ENCODE assay signal across 9 mouse cellular contexts in the genomic region with DNA sequence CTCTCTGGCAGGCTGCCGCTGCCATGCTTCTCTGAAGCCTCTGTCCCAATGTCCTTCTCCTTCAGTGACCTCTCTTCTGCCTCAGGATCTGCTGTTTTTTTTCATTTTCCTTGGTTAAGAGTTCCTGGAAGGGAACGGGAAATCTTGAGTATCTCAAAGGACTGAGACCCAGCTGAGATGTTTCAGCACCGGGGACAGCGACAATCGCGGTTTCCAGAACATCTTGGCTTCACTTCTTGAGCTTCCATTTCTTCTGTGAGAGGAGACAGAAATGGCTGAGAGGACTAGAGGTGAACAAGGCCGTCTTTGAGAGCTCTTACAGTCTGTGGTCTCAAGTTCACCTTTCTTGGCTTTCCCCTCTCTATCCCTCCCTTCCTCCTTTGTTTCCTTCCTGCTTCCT.
DNase-seq lines count a peak whose midpoint lies in the region; ATAC-seq and TF ChIP-seq lines count a peak whose summit lies in the region.
"Had no signal": no experiment of that assay in that cellular context is flagged by ENCODE, and none has a peak within 500 bp of the region (broad histone marks: within the 10 kb centered on the region; RNA-seq: fewer than 3 reads in every experiment).

No protein-coding gene starts in this region.

- H3K9ac ChIP-seq in kidney, embryonic 14.5 days (ENCODE audit: low read depth, low read length) = no peak overlapping the region
- H3K9ac ChIP-seq: liver, embryonic 13.5 days had no signal

- DNase-seq in kidney, adult 2 months = peak; percentile 41
- DNase-seq in R1 (ENCODE audit: low read depth, low spot score) = peak; percentile 64
- DNase-seq in embryo, embryonic 11 days = peak; percentile 82
- DNase-seq in lung, postnatal 10 days = peak; percentile 67
- DNase-seq in cerebellum, adult 11 months = no peak
- no peak for DNase-seq in layer of hippocampus, adult 8-10 months (ENCODE audit: low spot score in 2 of 2)
- no peak for DNase-seq in layer of hippocampus, adult 9-10 months (ENCODE audit: low spot score)
- DNase-seq: liver, embryonic 13.5 days had no signal

- 8% methylated on average over 7 of the region's 7 CpGs for WGBS in kidney, adult 2 months
- WGBS in kidney, embryonic 14.5 days = 6% methylated on average over 7 of the region's 7 CpGs

- H3K36me3 ChIP-seq in kidney, adult 2 months (ENCODE audit: control insufficient read depth, insufficient read depth, low read length) = no peaks in the 10 kb centered on the region
- H3K36me3 ChIP-seq in kidney, embryonic 14.5 days (ENCODE audit: control insufficient read depth, insufficient read depth, low read length) = no peaks in the 10 kb centered on the region
- H3K36me3 ChIP-seq: liver, embryonic 13.5 days had no signal

- H3K27ac ChIP-seq in kidney, adult 2 months (ENCODE audit: insufficient read depth, low read depth, low read length) = no peak overlapping the region
- no peak overlapping the region for H3K27ac ChIP-seq in kidney, embryonic 14.5 days (ENCODE audit: low read depth, low read length)
- H3K27ac ChIP-seq: liver, embryonic 13.5 days had no signal

- TF ChIP-seq CTCF in kidney, adult 2 months (conservative IDR thresholded peaks at IDR 0.05; ENCODE audit: insufficient read depth, insufficient read length, low read depth, low read length) = no peak

- no peak overlapping the region for H3K4me3 ChIP-seq in kidney, adult 2 months (ENCODE audit: insufficient read depth, low read depth, low read length)
- H3K4me3 ChIP-seq in kidney, embryonic 14.5 days (ENCODE audit: low read length) = no peak overlapping the region
- H3K4me3 ChIP-seq: liver, embryonic 13.5 days had no signal

- ATAC-seq in kidney, embryonic 14.5 days (ENCODE audit: low FRiP score, low TSS enrichment) = no peak

- TF ChIP-seq POLR2A in kidney, adult 2 months (IDR thresholded peaks at IDR 0.05; ENCODE audit: low read depth, low read length) = no peak

- no peaks in the 10 kb centered on the region for H3K9me3 ChIP-seq in kidney, embryonic 14.5 days (ENCODE audit: control insufficient read depth, low read length)
- H3K9me3 ChIP-seq: liver, embryonic 13.5 days had no signal

- H3K27me3 ChIP-seq in kidney, adult 2 months (replicated peaks; ENCODE audit: control insufficient read depth, insufficient read depth, low read length) = no peaks in the 10 kb centered on the region
- H3K27me3 ChIP-seq in kidney, embryonic 14.5 days (ENCODE audit: control insufficient read depth, insufficient read depth, low read length) = no peaks in the 10 kb centered on the region

- H3K4me2 ChIP-seq in kidney, embryonic 14.5 days (replicated peaks; ENCODE audit: low read depth, low read length) = no peak overlapping the region
- H3K4me2 ChIP-seq: liver, embryonic 13.5 days had no signal

- H3K4me1 ChIP-seq in kidney, adult 2 months (ENCODE audit: control insufficient read depth, insufficient read depth, low read length) = no peaks in the 10 kb centered on the region
- peaks cover 30% of the 10 kb centered on the region for H3K4me1 ChIP-seq in kidney, embryonic 14.5 days (ENCODE audit: control insufficient read depth, insufficient read depth, low read length)

Comparison
In these comparisons a context has a peak if more than half of its experiments do, and no peak if none do; other contexts are left out.
1. DNase-seq: peak in kidney, adult 2 months (single experiment), R1 (single experiment), embryo, embryonic 11 days (single experiment) and lung, postnatal 10 days (single experiment); none in cerebellum, adult 11 months (single experiment), layer of hippocampus, adult 8-10 months (0 of 2) and layer of hippocampus, adult 9-10 months (single experiment).